Mouse (Mus musculus) neural tube, postnatal 0 days (tissue): ENCODE data around the gene Ccr6. TPM values are rescaled to one million over a fixed set of nuclear protein-coding genes. Genes with fewer than 3 reads are reported as not detected.

ENCODE experiments used
- polyA plus RNA-seq: library from polyadenylated mRNA; unstranded; fragments of >200 nt; fragmentation: Nextera tagmentation; extraction: Ambion mirVana; gene quantifications from 2 replicates; pipeline ENCODE4 v1.2.1, GENCODE M21; 2015

Gene Ccr6
- polyA plus RNA-seq, result 0.17 TPM in 1 of 2 replicates, not detected in the other

GRCm38 (mm10) chr17:8235743-8236142 is at the start of gene Ccr6:
TSS of gene Ccr6 (plus strand) at chr17:8236043.

GRCm38 (mm10) chr17:8282821-8283525 is 47.1 kb downstream of the Ccr6 start, which contains the start of gene Mpc1:
TSS of gene Mpc1 (plus strand) at chr17:8282904.

Other genes starting within 250 kb of the Ccr6 start
- 0.17 and 0.46 TPM in 2 replicates for gene Gm49673, start 88.3 kb upstream of the Ccr6 start, polyA plus RNA-seq
- gene Rnaset2a, start 87.9 kb upstream of the Ccr6 start, polyA plus RNA-seq, result 18.5 and 18.7 TPM in 2 replicates
- 20.1 and 21.3 TPM in 2 replicates for gene Fgfr1op, start 70.5 kb upstream of the Ccr6 start, polyA plus RNA-seq
- gene Mpc1, start 46.9 kb downstream of the Ccr6 start, polyA plus RNA-seq, result 718 and 755 TPM in 2 replicates
- gene Sft2d1, start 75.1 kb downstream of the Ccr6 start, polyA plus RNA-seq, result 170 and 175 TPM in 2 replicates
- gene Prr18, start 101.4 kb downstream of the Ccr6 start, polyA plus RNA-seq, result 20.6 and 23.5 TPM in 2 replicates
- 0.96 and 0.98 TPM in 2 replicates for gene T2, start 119.9 kb downstream of the Ccr6 start, polyA plus RNA-seq
- 0.09 TPM in 1 of 2 replicates, not detected in the other for gene T, start 198.4 kb downstream of the Ccr6 start, polyA plus RNA-seq